Mouse (Mus musculus) megakaryocyte, embryonic 14.5 days (primary cell): ENCODE measurements around the gene Trim80.

Source experiments
- FLI1 ChIP-seq: IDR thresholded peaks from 2 replicates; pipeline ENCODE4 v1.6.1; 2012; ENCODE audit warnings: low read length, inconsistent platforms, mixed read lengths
- GATA1 ChIP-seq: IDR thresholded peaks from 3 replicates; pipeline ENCODE4 v1.6.1; 2012; ENCODE audit warnings: mixed read lengths, low read length, inconsistent platforms, borderline replicate concordance

DNA sequence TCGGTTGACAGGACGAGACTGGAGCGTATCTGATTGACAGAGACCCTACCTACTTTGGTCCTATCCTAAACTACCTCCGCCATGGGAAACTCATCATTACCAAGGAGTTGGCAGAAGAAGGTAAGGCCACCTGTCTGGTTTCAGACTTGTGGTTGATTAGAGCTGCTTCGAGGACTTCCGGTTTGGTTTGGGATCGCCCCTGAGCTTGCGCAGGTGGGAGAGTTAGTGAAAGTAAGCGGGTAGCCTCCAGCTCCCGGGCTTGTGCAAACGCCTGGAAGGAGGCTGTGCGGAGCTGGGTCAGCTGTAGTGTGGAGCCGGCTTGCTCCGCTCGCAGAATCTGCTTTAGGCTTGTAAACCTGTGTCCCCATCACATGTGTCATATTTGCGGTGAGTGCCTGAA, 18.4 kb upstream of the Trim80 start:
- TF ChIP-seq FLI1 (no peak), GATA1 (no peak)
